Mouse (Mus musculus): ENCODE results near the gene Tnfrsf8. TPM values are rescaled to one million over a fixed set of nuclear protein-coding genes. Genes with fewer than 3 reads are reported as not detected.

Tnfrsf8 gene
- total RNA-seq, 1 experiment from 2014 or later = 0.58 TPM

- ATAC-seq (ENCODE audit: extremely low read depth, insufficient number of reproducible peaks, low FRiP score, poor library complexity, severe bottlenecking) = no peak
These were observed 998 bp downstream of the Tnfrsf8 start for GRCm38 (mm10) chr4:145313966-145314365.

GRCm38 (mm10) chr4:145313256-145313655, 1.7 kb downstream of the Tnfrsf8 start:
- no peak for ATAC-seq (ENCODE audit: extremely low read depth, insufficient number of reproducible peaks, low FRiP score, poor library complexity, severe bottlenecking)

GRCm38 (mm10) chr4:145312530-145312929, 2.4 kb downstream of the Tnfrsf8 start:
- ATAC-seq (ENCODE audit: extremely low read depth, insufficient number of reproducible peaks, low FRiP score, poor library complexity, severe bottlenecking) = no peak

- ATAC-seq (ENCODE audit: extremely low read depth, insufficient number of reproducible peaks, low FRiP score, poor library complexity, severe bottlenecking) = no peak
These were observed 4.1 kb downstream of the Tnfrsf8 start for GRCm38 (mm10) chr4:145310859-145311258.

GRCm38 (mm10) chr4:145306422-145306821, 8.5 kb downstream of the Tnfrsf8 start:
- ATAC-seq (ENCODE audit: extremely low read depth, insufficient number of reproducible peaks, low FRiP score, poor library complexity, severe bottlenecking) = no peak

DNA sequence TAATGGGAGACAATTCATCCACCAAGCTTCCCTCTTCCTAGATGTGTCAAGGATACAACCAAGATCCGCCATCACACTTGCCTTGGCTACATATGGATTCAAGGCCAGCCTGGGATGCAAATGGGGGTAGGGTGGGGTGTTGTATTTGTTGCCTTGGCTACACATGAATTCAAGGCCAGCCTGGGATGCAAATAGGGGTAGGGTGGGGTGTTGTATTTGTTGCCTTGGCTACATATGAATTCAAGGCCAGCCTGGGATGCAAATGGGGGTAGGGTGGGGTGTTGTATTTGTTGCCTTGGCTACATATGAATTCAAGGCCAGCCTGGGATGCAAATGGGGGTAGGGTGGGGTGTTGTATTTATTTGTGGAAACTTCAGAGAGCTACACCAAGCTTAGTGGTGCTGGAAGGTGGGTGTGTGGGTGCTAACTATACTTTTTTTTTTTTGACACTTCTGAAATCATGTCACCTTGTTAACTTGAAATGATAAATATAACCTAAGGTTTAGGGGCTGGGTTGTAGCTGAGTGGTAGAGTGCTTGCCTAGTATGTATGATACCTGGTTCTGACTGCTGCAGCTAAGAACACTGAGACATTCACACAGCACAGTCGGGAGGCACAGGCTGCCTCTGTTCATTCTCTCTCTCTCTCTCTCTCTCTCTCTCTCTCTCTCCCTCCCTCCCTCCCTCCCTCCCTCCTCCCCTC, 9.2 kb downstream of the Tnfrsf8 start:
- ATAC-seq (ENCODE audit: extremely low read depth, insufficient number of reproducible peaks, low FRiP score, poor library complexity, severe bottlenecking) = peak; percentile 91

DNA sequence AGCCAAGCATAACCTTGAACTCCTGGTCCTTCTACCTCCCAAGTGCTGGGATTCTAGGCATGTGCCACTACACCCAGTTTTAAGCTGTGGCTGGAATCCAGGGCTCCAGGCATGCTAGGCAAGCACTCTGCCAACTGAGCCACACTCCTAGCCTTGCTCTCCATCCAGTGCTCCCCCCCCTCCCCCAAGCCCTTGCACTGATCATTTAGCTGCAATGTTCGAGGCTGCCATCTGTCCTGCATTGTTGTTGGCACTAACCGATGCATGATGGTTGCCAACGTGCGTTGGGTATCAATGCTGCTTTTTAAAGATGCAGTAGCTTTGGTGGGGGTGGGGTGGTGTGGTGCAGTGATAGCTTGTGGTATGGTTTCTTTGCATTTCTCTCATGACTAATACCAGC, 10.9 kb downstream of the Tnfrsf8 start:
- ATAC-seq (ENCODE audit: extremely low read depth, insufficient number of reproducible peaks, low FRiP score, poor library complexity, severe bottlenecking) = no peak

- ATAC-seq (ENCODE audit: extremely low read depth, insufficient number of reproducible peaks, low FRiP score, poor library complexity, severe bottlenecking) = no peak
These were observed 12.9 kb downstream of the Tnfrsf8 start for GRCm38 (mm10) chr4:145302106-145302505.

DNA sequence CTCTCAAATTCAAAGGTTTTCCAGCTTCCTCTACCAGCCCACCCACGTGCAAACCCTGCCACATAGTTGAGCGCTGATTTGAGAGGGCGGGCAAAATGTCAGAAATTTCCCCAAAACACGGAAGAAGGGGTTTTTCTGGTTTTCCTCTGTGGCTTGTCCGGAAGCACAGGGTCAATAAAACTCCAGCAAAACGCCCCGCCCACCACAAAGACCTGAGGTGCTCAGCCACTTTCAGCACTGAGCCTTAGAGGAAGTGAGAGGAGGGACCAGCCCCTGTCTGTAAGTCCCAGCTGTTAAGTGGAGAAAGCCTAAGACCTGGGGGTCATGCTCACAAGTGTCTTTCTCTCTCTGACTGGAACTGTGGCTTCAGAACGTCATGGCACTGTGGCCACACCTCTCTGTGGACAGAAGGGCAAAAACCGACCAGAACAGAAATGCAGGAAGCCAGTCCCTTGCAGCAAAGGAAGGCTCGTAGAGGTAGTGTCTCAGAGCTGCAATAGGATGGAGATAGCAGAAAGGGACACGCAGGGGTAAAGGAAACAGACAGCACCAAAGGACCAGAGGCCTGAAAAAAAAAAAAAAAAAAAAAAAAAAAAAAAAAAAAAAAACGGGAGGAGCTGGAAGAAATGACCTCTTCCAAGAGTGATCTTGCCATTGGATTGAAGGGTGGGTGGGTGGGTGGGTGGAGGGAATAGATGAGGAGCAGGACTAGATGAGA, 14.6 kb downstream of the Tnfrsf8 start:
- ATAC-seq (ENCODE audit: extremely low read depth, insufficient number of reproducible peaks, low FRiP score, poor library complexity, severe bottlenecking) = peak; percentile 83

- ATAC-seq (ENCODE audit: extremely low read depth, insufficient number of reproducible peaks, low FRiP score, poor library complexity, severe bottlenecking) = no peak
These were observed 15.6 kb downstream of the Tnfrsf8 start for GRCm38 (mm10) chr4:145299355-145299754.

DNA sequence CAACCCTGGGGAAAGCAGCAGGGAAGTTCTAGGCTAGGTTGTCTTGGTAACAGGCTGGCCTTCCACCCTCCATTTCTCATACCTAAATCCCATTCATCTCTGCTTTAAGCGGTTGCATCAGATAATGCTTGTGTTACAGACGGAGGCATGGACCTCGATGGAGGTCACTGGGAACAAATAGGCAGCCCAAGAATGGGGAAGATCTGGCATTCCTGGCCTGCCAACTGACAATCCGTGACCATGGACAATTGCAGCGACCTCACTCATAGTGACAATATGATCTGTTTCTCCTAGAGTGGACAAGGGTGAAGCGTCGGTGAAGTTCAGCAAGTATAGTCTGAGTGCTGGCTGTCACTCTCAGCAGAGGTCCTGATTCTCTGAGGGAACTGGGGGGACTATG, 16.1 kb downstream of the Tnfrsf8 start:
- no peak for ATAC-seq (ENCODE audit: extremely low read depth, insufficient number of reproducible peaks, low FRiP score, poor library complexity, severe bottlenecking)

DNA sequence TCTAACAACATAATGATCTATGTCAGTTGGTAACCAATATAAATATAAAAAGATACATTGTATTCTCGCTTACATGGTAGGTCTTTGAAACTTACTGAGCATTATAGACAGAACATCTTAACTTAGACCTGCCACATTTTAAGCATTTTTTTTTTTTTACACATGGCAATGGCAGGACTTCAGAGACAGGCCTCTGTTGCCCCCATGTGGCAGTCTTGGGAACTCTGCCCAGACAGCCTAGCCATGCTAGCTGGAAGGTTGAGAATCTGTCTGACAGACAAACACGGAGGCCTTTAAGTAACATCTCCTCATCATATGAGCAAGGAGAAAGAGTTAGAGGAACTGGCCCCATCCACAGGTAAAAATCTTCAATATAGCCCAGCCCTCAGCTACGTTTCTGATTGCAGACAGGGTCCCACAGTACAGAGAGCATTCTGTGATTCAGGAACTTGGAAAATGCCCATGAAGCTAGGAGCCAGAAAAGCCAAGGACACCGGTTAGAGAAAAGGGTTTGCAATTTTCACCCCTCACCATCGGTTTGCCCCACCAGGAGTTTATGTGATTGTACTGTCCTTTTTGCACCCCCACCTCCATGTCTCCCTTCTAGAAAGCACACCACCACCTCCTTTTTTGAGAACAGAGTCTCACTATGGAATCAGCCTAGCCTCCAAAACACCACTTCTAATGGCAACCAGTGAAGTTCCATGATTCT, 19.2 kb downstream of the Tnfrsf8 start:
- ATAC-seq (ENCODE audit: extremely low read depth, insufficient number of reproducible peaks, low FRiP score, poor library complexity, severe bottlenecking) = peak; percentile 62

GRCm38 (mm10) chr4:145294588-145294987, 20.4 kb downstream of the Tnfrsf8 start:
- no peak for ATAC-seq (ENCODE audit: extremely low read depth, insufficient number of reproducible peaks, low FRiP score, poor library complexity, severe bottlenecking)

GRCm38 (mm10) chr4:145286369-145287120, 28.4 kb downstream of the Tnfrsf8 start:
- peak; percentile 97 for ATAC-seq (ENCODE audit: extremely low read depth, insufficient number of reproducible peaks, low FRiP score, poor library complexity, severe bottlenecking)

DNA sequence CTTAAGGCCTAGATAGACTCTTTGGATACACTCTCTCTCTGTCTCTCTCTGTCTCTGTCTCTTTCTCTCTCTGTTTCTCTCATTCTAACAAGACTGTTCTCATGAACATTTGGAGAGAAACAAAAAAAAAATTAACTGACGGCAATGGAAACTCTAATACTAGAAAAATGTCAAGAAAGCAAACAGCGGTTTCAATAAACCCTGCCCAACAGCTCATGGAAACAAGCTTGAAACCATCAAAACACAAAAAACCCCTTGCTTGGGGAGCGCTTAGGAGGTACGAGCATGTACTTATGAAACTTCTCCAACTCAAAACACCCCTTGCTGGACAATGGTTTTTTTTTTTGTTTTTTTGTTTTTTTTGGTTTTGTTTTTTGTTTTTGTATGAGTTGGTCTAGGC, 30.3 kb downstream of the Tnfrsf8 start:
- ATAC-seq (ENCODE audit: extremely low read depth, insufficient number of reproducible peaks, low FRiP score, poor library complexity, severe bottlenecking) = no peak

DNA sequence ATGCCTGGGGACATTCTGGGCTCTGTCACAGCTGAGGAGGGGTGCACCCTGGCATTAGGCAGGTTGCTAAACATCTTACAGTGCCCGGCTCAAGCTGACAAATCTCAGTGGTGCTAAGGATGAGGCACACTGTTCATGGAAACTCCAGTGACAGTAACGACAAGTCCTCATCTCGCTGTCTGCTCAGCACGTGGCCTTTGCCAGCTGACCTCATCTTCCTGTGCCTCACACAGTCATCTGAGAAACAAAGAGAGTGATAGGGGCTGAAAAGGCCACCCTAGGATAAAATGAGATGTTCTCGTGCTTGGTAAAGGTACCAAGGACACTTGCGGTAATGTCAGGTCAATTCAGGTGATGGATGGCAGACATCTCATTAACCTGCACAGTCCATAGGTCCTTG, 31.5 kb downstream of the Tnfrsf8 start:
- no peak for ATAC-seq (ENCODE audit: extremely low read depth, insufficient number of reproducible peaks, low FRiP score, poor library complexity, severe bottlenecking)

GRCm38 (mm10) chr4:145280966-145281365, 34.0 kb downstream of the Tnfrsf8 start:
- ATAC-seq (ENCODE audit: extremely low read depth, insufficient number of reproducible peaks, low FRiP score, poor library complexity, severe bottlenecking) = no peak

DNA sequence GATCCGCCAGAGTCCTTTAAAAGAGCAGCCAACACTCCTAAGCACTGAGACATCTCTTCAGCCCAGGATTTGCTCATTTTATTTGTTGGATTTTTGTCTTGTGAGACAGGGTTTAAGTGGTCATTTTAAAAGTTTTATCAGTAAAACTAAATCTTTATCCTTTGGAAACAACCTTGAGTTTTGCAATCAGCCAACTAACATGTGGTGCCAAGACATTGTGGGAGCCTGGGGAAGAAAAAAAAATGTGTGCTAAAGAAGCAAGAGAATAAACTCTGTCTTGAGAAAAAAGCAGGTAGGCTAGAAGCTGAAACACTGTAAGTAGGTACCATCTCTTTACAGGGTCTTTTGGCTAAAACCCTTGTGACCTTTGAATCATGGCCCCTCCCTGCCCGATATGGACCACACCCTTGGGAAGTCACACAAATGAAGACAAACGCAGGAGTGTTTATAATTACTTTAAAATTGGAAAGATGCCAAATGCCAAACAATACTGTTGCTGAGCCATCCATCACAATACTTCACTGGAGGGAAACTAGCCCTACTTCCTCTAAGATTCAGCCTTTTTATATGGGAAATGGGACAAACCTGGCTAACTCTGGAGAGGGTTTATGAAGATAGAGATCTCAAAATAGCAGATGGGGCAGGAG, 36.1 kb downstream of the Tnfrsf8 start:
- no peak for ATAC-seq (ENCODE audit: extremely low read depth, insufficient number of reproducible peaks, low FRiP score, poor library complexity, severe bottlenecking)

DNA sequence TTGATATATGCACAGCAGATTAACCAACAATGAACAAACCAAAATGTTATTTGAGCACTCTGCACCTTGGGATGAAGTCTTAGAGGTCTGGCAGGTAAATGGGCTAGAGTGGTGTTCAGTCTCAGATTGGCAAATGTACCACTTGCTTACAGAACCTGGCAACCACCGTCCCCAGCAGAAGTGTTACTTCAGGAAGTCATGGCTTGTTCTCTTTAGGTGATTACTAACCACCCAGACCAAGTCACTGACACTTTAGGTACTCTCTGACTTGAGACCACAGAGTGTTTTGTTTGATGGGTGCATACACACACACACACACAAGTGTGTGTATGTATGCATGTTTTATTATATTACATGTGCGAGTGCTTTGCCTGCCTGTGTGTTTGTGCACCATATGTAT, 36.7 kb downstream of the Tnfrsf8 start:
- no peak for ATAC-seq (ENCODE audit: extremely low read depth, insufficient number of reproducible peaks, low FRiP score, poor library complexity, severe bottlenecking)
